Mouse (Mus musculus) hindbrain, postnatal 0 days (tissue): ENCODE data around the gene Slc24a4. TPM values are rescaled to one million over a fixed set of nuclear protein-coding genes. Genes with fewer than 3 reads are reported as not detected.
A peak's percentile ranks its signal among the peaks of the same experiment; 100 is the strongest.

Source experiments
- ATAC-seq: fragments of 200-750 bp; cut with Nextera tagmentation; 2 replicates; pipeline ENCODE4 v1.8.0; 2017; ENCODE audit warnings: mild to moderate bottlenecking, moderate TSS enrichment, moderate library complexity
- DNase-seq: peaks from one replicate; pipeline ENCODE4 v3.0.0-alpha.2; 2015; ENCODE audit warnings: low spot score
- H3K27ac ChIP-seq: fragments of 300-500 bp; sonication (generic); 2 replicates; pipeline ENCODE4 v1.5.1; 2014; ENCODE audit warnings: mild to moderate bottlenecking
- H3K27me3 ChIP-seq: fragments of 300-500 bp; sonication (generic); 2 replicates; pipeline ENCODE4 v1.6.1; 2014; ENCODE audit warnings: low read length, mixed read lengths; ENCODE audit not compliant: insufficient read depth
- H3K36me3 ChIP-seq: fragments of 300-500 bp; sonication (generic); 2 replicates; pipeline ENCODE4 v1.6.1; 2014; ENCODE audit warnings: low read length, mixed read lengths; ENCODE audit not compliant: insufficient read depth
- H3K4me1 ChIP-seq: fragments of 300-500 bp; sonication (generic); 2 replicates; pipeline ENCODE4 v1.6.1; 2014; ENCODE audit warnings: antibody characterized with exemption, low read length, mixed read lengths; ENCODE audit not compliant: insufficient read depth
- H3K4me2 ChIP-seq: fragments of 300-500 bp; sonication (generic); 2 replicates; pipeline ENCODE4 v1.6.1; 2014; ENCODE audit warnings: low read depth, mild to moderate bottlenecking, low read length, moderate library complexity, mixed read lengths
- H3K4me3 ChIP-seq: fragments of 300-500 bp; sonication (generic); 2 replicates; pipeline ENCODE4 v1.5.1; 2014; ENCODE audit warnings: low read length
- H3K9ac ChIP-seq: fragments of 300-500 bp; sonication (generic); replicated peaks from 2 replicates; pipeline ENCODE4 v1.6.1; 2014; ENCODE audit warnings: mild to moderate bottlenecking, low read length, moderate library complexity, mixed read lengths
- H3K9me3 ChIP-seq: fragments of 300-500 bp; sonication (generic); 2 replicates; pipeline ENCODE4 v1.6.1; 2016; ENCODE audit warnings: low read length, mixed read lengths
- CTCF ChIP-seq: IDR thresholded peaks from 2 replicates; pipeline ENCODE4 v1.5.1; 2016; ENCODE audit warnings: antibody characterized with exemption, control low read depth, low read depth
- WGBS: fragments of 180-500 bp; shearing (Covaris S2); extraction: QIAGEN DNeasy Blood & Tissue Kit; methylation state at CpG from one replicate; pipeline ENCODE4 v1.1.7; 2014; 5-methylcytosine and 5-hydroxymethylcytosine counted together
- polyA plus RNA-seq: library from polyadenylated mRNA; unstranded; fragments of >200 nt; fragmentation: Nextera tagmentation; extraction: Ambion mirVana; gene quantifications from 2 replicates; pipeline ENCODE4 v1.2.1, GENCODE M21; 2015
- total RNA-seq: library from RNA; depleted of rRNA; stranded (reverse); fragments of >200 nt; gene quantifications from 2 replicates; pipeline ENCODE4 v1.2.3, GENCODE M21; 2014

Gene Slc24a4
- total and polyA plus RNA-seq, 2 experiments from 2014 or later, result 2.3 to 7.2 TPM

DNA sequence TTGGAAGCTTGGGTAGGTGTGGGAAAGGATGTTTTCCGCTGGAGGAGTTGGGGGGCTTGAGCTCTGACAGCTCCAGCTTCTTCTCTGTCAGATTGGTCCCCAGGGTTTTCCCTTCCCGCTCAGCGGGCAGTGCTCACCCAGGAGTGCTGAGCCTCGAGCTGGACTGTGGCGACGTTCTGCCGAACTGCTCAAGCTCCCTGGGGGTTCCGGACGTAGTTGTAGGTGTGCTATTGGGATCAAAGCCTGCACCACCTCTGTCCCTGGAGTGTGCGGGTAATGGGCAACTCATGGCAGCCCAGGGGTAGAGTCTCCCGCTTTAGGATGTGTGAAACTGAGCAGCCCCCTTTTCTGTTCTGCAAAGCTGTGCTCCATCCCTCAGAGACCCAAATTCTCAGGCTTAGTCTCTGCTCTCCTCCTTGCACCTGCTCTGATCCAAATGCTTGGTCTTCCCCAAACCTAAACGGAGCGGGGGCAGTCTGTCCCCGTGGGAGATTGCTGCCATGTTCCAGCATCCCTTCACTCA lies 1.0 kb downstream of the Slc24a4 start:
- peak; percentile 8; the same call in 1 of the 2 replicates for ATAC-seq
- Histone ChIP-seq H3K4me1 (peaks cover 11% of the 10 kb centered on the region; the same call in 1 of the 2 replicates), H3K4me3 (peak overlapping the region; percentile 44), H3K9me3 (no peaks in the 10 kb centered on the region), H3K4me2 (peak overlapping the region; percentile 98), H3K27ac (no peak overlapping the region), H3K9ac (peak overlapping the region; percentile 44; the same call in 1 of the 2 replicates), H3K36me3 (no peaks in the 10 kb centered on the region), H3K27me3 (peaks cover 14% of the 10 kb centered on the region)
- WGBS, result 4% methylated on average over 13 of the region's 14 CpGs
- TF ChIP-seq CTCF, result no peak
- no peak for DNase-seq

DNA sequence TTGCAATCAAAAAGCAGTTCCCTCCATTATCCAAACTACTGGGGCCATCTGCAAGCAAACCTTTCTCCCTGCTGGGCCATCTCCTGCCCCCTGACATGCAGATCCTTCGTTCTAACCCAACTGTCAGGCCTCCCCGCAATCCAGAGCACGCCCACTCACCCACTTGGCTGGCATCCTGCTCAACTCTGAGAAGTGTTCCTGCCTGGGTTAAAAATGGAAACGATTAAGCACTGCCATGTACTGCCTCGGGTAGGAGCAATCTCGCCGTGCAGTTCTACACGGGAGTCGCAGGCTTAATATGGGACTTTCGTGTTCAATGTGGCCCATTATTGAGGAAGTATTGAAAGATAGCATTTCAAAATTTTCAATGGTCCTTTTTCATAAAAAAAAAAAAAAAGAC lies 11.2 kb downstream of the Slc24a4 start:
- Histone ChIP-seq H3K9me3 (no peaks in the 10 kb centered on the region), H3K9ac (no peak overlapping the region), H3K4me1 (no peaks in the 10 kb centered on the region), H3K27me3 (no peaks in the 10 kb centered on the region), H3K4me2 (no peak overlapping the region), H3K36me3 (no peaks in the 10 kb centered on the region), H3K4me3 (no peak overlapping the region), H3K27ac (no peak overlapping the region)
- no peak for TF ChIP-seq CTCF
- DNase-seq, result no peak
- whole genome bisulfite sequencing, result 66% methylated on average over 10 of the region's 10 CpGs
- ATAC-seq, result no peak

DNA sequence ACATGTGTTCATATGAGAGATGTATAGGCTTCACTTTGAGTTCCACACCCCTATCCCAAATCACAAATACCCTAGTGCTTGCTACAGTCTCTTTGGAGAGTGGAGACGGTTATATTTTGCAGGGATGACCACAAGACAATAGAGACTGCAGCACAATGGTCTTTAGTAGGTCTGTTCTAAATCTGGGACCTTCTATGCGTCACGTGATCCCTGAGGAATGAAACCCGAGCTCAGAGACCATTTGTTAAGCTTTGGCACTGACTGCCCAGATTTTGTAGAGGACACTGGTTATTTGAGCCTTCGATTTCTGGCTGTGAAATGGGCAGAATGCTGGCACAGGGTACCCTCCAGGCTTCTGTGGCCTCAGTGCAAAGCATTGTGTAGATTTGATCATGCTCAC lies 12.8 kb downstream of the Slc24a4 start:
- Histone ChIP-seq H3K4me1 (no peaks in the 10 kb centered on the region), H3K27ac (no peak overlapping the region), H3K9ac (no peak overlapping the region), H3K36me3 (no peaks in the 10 kb centered on the region), H3K4me2 (no peak overlapping the region), H3K27me3 (no peaks in the 10 kb centered on the region), H3K9me3 (no peaks in the 10 kb centered on the region), H3K4me3 (no peak overlapping the region)
- no peak for TF ChIP-seq CTCF
- DNase-seq, result no peak
- 66% methylated on average over 5 of the region's 5 CpGs for WGBS
- ATAC-seq, result no peak

DNA sequence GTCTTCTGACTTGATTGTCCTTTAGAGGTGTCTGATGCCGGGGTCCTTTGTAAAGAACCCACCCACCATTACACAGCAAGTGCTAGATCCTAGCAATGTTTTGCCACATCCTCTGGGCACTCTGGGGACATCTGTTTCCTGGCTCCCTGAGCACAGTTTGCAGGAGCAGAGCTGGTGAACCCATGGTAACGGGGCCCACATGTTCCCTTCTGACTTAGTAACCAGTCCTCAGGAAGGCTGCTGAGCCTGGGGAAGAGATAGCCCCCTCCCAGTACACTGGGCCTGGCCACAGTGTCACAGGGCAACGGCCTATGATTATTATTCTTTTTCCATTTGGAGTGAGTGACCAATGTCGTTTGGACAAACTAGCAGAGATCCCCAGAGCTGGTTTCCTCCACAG lies 19.1 kb downstream of the Slc24a4 start:
- Histone ChIP-seq H3K4me3 (no peak overlapping the region), H3K9me3 (no peaks in the 10 kb centered on the region), H3K27me3 (no peaks in the 10 kb centered on the region), H3K36me3 (no peaks in the 10 kb centered on the region), H3K4me1 (no peaks in the 10 kb centered on the region), H3K9ac (no peak overlapping the region), H3K4me2 (no peak overlapping the region), H3K27ac (no peak overlapping the region)
- WGBS, result 63% methylated on average over 4 of the region's 4 CpGs
- DNase-seq, result no peak
- TF ChIP-seq CTCF, result no peak
- ATAC-seq, result no peak

DNA sequence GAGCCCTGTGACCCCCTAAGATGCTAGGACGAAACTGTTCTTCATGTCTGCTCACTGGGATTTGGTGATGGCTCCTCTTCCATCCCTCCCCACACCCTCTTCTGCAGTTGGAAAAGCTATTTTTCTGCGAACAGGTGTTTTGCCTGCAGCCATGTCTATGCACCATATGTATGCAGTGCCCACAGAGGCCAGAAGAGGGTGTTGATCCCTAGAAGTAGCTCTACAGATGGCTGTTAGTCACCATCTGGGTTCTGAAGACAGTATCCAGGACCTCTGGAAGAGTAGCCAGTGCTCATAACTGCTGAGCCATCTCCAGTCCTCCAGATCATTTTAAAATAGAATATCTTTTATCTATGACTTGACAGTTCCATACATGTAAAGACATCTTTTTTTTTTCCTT lies 20.2 kb downstream of the Slc24a4 start:
- Histone ChIP-seq H3K9ac (no peak overlapping the region), H3K4me2 (no peak overlapping the region), H3K9me3 (no peaks in the 10 kb centered on the region), H3K4me3 (no peak overlapping the region), H3K36me3 (no peaks in the 10 kb centered on the region), H3K4me1 (no peaks in the 10 kb centered on the region), H3K27me3 (no peaks in the 10 kb centered on the region), H3K27ac (no peak overlapping the region)
- ATAC-seq, result no peak
- DNase-seq, result peak; percentile 18
- TF ChIP-seq CTCF, result peak; percentile 50
- WGBS, result 81% methylated on average over 2 of the region's 2 CpGs

DNA sequence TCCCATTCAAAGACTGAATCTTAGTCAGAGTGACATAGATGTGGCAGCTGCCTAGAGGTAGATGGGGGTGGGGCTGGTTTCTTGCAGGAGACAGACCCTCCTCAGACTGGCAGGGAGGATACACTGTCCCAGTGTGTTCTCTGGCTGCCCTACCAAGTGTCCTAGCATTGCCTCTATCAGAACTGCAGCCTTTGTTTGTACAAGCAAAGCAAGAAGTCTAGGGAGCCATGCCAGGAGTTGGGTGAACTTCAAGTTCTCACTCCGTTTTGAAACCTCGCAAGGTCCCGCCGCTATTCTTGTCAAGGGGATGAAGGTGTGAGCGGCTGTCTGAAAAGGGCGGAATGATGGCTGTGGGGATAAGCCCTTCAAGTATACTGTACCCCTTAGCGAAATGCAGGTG lies 22.7 kb downstream of the Slc24a4 start:
- DNase-seq (no peak), ATAC-seq (no peak)
- Histone ChIP-seq H3K9me3 (no peaks in the 10 kb centered on the region), H3K4me1 (no peaks in the 10 kb centered on the region), H3K27me3 (no peaks in the 10 kb centered on the region), H3K4me2 (no peak overlapping the region), H3K27ac (no peak overlapping the region), H3K36me3 (no peaks in the 10 kb centered on the region), H3K4me3 (no peak overlapping the region), H3K9ac (no peak overlapping the region)
- WGBS, result 90% methylated on average over 7 of the region's 7 CpGs
- no peak for TF ChIP-seq CTCF

DNA sequence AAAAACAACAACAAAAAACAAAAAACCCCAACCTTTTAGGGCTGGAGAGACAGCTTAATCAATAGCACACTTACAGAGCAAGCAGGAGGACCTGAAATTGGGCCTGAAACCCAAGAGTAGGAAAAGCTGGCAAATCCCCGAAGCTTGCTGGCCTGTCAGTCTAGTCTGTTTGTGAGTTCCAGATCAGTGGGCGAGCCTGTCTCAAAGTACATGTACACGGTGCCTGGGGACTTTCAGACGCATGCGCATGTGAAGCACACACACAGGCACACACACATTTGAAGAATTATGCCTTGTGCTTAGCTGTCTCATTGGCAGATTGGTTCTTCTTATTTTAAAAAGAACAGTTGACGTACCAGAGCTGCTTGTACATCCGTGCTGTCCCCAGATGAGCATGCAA lies 25.3 kb downstream of the Slc24a4 start:
- no peak for DNase-seq

More for the DNA sequence above, 25.3 kb downstream of the Slc24a4 start:
- no peaks in the 10 kb centered on the region for H3K9me3 ChIP-seq
- no peak for TF ChIP-seq CTCF
- H3K4me3 ChIP-seq, result no peak overlapping the region
- H3K4me1 ChIP-seq, result no peaks in the 10 kb centered on the region
- 81% methylated on average over 7 of the region's 7 CpGs for WGBS
- H3K36me3 ChIP-seq, result no peaks in the 10 kb centered on the region
- no peak overlapping the region for H3K9ac ChIP-seq
- H3K27me3 ChIP-seq, result no peaks in the 10 kb centered on the region
- H3K4me2 ChIP-seq, result no peak overlapping the region
- no peak overlapping the region for H3K27ac ChIP-seq
- ATAC-seq, result no peak
